Mouse (Mus musculus) neural tube, embryonic 13.5 days (tissue): ENCODE measurements around the gene Aldh3b2. TPM values are rescaled to one million over a fixed set of nuclear protein-coding genes. Genes with fewer than 3 reads are reported as not detected.

Experiments used
- ATAC-seq: fragments of 200-750 bp; cut with Nextera tagmentation; 2 replicates; pipeline ENCODE4 v1.8.0; 2017; ENCODE audit warnings: low read depth, mild to moderate bottlenecking, moderate TSS enrichment, moderate library complexity
- H3K27ac ChIP-seq: fragments of 300-500 bp; sonication (generic); replicated peaks from 2 replicates; pipeline ENCODE4 v1.5.1; 2015; ENCODE audit warnings: moderate library complexity, mild to moderate bottlenecking, inconsistent platforms
- H3K27me3 ChIP-seq: fragments of 300-500 bp; sonication (generic); 2 replicates; pipeline ENCODE4 v1.6.1; 2015; ENCODE audit warnings: mild to moderate bottlenecking, inconsistent platforms
- H3K36me3 ChIP-seq: fragments of 300-500 bp; sonication (generic); 2 replicates; pipeline ENCODE4 v1.6.1; 2015; ENCODE audit warnings: mild to moderate bottlenecking, inconsistent platforms
- H3K4me1 ChIP-seq: fragments of 300-500 bp; sonication (generic); replicated peaks from 2 replicates; pipeline ENCODE4 v1.6.1; 2015; ENCODE audit warnings: inconsistent platforms
- H3K4me2 ChIP-seq: fragments of 300-500 bp; sonication (generic); 2 replicates; pipeline ENCODE4 v1.6.1; 2015; ENCODE audit warnings: inconsistent platforms, mild to moderate bottlenecking, moderate library complexity
- H3K4me3 ChIP-seq: fragments of 300-500 bp; sonication (generic); 2 replicates; pipeline ENCODE4 v1.5.1; 2015; ENCODE audit warnings: mild to moderate bottlenecking, inconsistent platforms
- H3K9ac ChIP-seq: fragments of 300-500 bp; sonication (generic); 2 replicates; pipeline ENCODE4 v1.6.1; 2015; ENCODE audit warnings: moderate library complexity, mild to moderate bottlenecking, inconsistent platforms
- H3K9me3 ChIP-seq: fragments of 300-500 bp; sonication (generic); 2 replicates; pipeline ENCODE4 v1.6.1; 2016; ENCODE audit warnings: inconsistent platforms
- polyA plus RNA-seq: library from polyadenylated mRNA; unstranded; fragments of >200 nt; fragmentation: Nextera tagmentation; extraction: Ambion mirVana; gene quantifications from 2 replicates; pipeline ENCODE4 v1.2.1, GENCODE M21; 2015

Gene Aldh3b2
- polyA plus RNA-seq, 1 experiment from 2014 or later: 0.14 TPM

DNA sequence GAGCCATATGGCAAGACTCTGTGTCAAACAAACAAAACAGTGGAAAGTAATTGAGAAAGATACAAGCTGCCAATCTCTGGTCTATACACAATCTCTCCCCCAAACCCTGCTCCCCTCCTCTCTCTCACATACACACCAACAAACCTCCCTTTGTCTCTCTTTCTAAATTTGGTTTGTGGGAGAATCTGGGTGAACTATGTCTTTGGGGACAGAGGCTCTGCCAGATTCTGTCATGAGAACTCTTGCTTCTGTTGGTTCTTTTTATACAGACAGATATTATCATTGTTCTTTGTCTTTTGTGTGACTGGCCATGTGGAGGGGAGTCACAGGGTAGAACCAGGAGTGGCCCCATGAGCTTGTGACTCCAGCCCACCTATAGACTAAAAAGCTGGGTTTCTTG is 55.4 kb downstream of the Aldh3b2 start:
- Histone ChIP-seq H3K4me2 (no peak overlapping the region), H3K4me3 (no peak overlapping the region), H3K27me3 (no peaks in the 10 kb centered on the region), H3K9me3 (no peaks in the 10 kb centered on the region), H3K4me1 (no peaks in the 10 kb centered on the region), H3K36me3 (no peaks in the 10 kb centered on the region), H3K27ac (no peak overlapping the region), H3K9ac (no peak overlapping the region)
- ATAC-seq: no peak

Other genes starting within 250 kb of the Aldh3b2 start
- gene Kmt5b, start 204.9 kb upstream of the Aldh3b2 start, polyA plus RNA-seq: 43.7 and 45.7 TPM in 2 replicates
- gene Chka, start 120.6 kb upstream of the Aldh3b2 start, polyA plus RNA-seq: 51.5 and 54.6 TPM in 2 replicates
- 18.4 and 18.9 TPM in 2 replicates for gene Tcirg1, start 65.2 kb upstream of the Aldh3b2 start, polyA plus RNA-seq
- 286 and 302 TPM in 2 replicates for gene Ndufs8, start 59.6 kb upstream of the Aldh3b2 start, polyA plus RNA-seq
- 1.9 and 2.2 TPM in 2 replicates for gene Aldh3b1, start 42.5 kb upstream of the Aldh3b2 start, polyA plus RNA-seq
- 11.8 and 13.5 TPM in 2 replicates for gene Unc93b1, start 37.1 kb upstream of the Aldh3b2 start, polyA plus RNA-seq
- gene Aldh3b3, start 13.7 kb upstream of the Aldh3b2 start, polyA plus RNA-seq: not detected in 2 replicates
- gene Acy3, start 14.2 kb downstream of the Aldh3b2 start, polyA plus RNA-seq: 2.3 and 3.9 TPM in 2 replicates
- not detected in 2 replicates for gene Tbx10, start 20.4 kb downstream of the Aldh3b2 start, polyA plus RNA-seq
- 22.5 and 22.9 TPM in 2 replicates for gene Nudt8, start 28.3 kb downstream of the Aldh3b2 start, polyA plus RNA-seq
- 4.7 and 6.0 TPM in 2 replicates for gene Gm49405, start 28.3 kb downstream of the Aldh3b2 start, polyA plus RNA-seq
- gene Doc2g, start 31.0 kb downstream of the Aldh3b2 start, polyA plus RNA-seq: 6.0 and 7.1 TPM in 2 replicates
- gene Ndufv1, start 40.5 kb downstream of the Aldh3b2 start, polyA plus RNA-seq: 217 and 222 TPM in 2 replicates
- gene Gstp1, start 65.7 kb downstream of the Aldh3b2 start, polyA plus RNA-seq: 383 and 433 TPM in 2 replicates
- 1.5 and 1.7 TPM in 2 replicates for gene Gstp2, start 73.7 kb downstream of the Aldh3b2 start, polyA plus RNA-seq
- gene Gstp3, start 87.2 kb downstream of the Aldh3b2 start, polyA plus RNA-seq: not detected in 2 replicates
- gene Cabp2, start 109.2 kb downstream of the Aldh3b2 start, polyA plus RNA-seq: not detected in 2 replicates
- 82.6 and 86.4 TPM in 2 replicates for gene Cdk2ap2, start 124.9 kb downstream of the Aldh3b2 start, polyA plus RNA-seq
- gene Pitpnm1, start 127.7 kb downstream of the Aldh3b2 start, polyA plus RNA-seq: 37.0 and 37.8 TPM in 2 replicates
- gene Aip, start 153.5 kb downstream of the Aldh3b2 start, polyA plus RNA-seq: 92.4 and 94.0 TPM in 2 replicates
- gene Gpr152, start 167.5 kb downstream of the Aldh3b2 start, polyA plus RNA-seq: not detected in 2 replicates
- gene Cabp4, start 171.7 kb downstream of the Aldh3b2 start, polyA plus RNA-seq: 0.14 TPM in 2 replicates
- 119 and 120 TPM in 2 replicates for gene Coro1b, start 176.3 kb downstream of the Aldh3b2 start, polyA plus RNA-seq
- gene Ptprcap, start 181.3 kb downstream of the Aldh3b2 start, polyA plus RNA-seq: 0.54 and 1.2 TPM in 2 replicates
- gene Rps6kb2, start 191.0 kb downstream of the Aldh3b2 start, polyA plus RNA-seq: 62.7 and 63.6 TPM in 2 replicates
- 5.1 and 6.6 TPM in 2 replicates for gene Carns1, start 203.2 kb downstream of the Aldh3b2 start, polyA plus RNA-seq
- 0.80 and 0.88 TPM in 2 replicates for gene Tbc1d10c, start 219.0 kb downstream of the Aldh3b2 start, polyA plus RNA-seq
- 683 and 709 TPM in 2 replicates for gene Ppp1ca, start 219.7 kb downstream of the Aldh3b2 start, polyA plus RNA-seq
- gene Rad9a, start 229.3 kb downstream of the Aldh3b2 start, polyA plus RNA-seq: 23.5 and 24.9 TPM in 2 replicates
- 0.67 and 0.79 TPM in 2 replicates for gene Clcf1, start 241.9 kb downstream of the Aldh3b2 start, polyA plus RNA-seq
- not detected in 2 replicates for gene AC109138.7, start 242.0 kb downstream of the Aldh3b2 start, polyA plus RNA-seq